Mouse (Mus musculus) hindbrain, postnatal 0 days (tissue): ENCODE data around the gene Fam98c. TPM values are rescaled to one million over a fixed set of nuclear protein-coding genes. Genes with fewer than 3 reads are reported as not detected.

Source experiments
- ATAC-seq: fragments of 200-750 bp; cut with Nextera tagmentation; 2 replicates; pipeline ENCODE4 v1.8.0; 2017; ENCODE audit warnings: mild to moderate bottlenecking, moderate TSS enrichment, moderate library complexity
- DNase-seq: peaks from one replicate; pipeline ENCODE4 v3.0.0-alpha.2; 2015; ENCODE audit warnings: low spot score
- H3K27ac ChIP-seq: fragments of 300-500 bp; sonication (generic); 2 replicates; pipeline ENCODE4 v1.5.1; 2014; ENCODE audit warnings: mild to moderate bottlenecking
- H3K27me3 ChIP-seq: fragments of 300-500 bp; sonication (generic); 2 replicates; pipeline ENCODE4 v1.6.1; 2014; ENCODE audit warnings: low read length, mixed read lengths; ENCODE audit not compliant: insufficient read depth
- H3K36me3 ChIP-seq: fragments of 300-500 bp; sonication (generic); 2 replicates; pipeline ENCODE4 v1.6.1; 2014; ENCODE audit warnings: low read length, mixed read lengths; ENCODE audit not compliant: insufficient read depth
- H3K4me1 ChIP-seq: fragments of 300-500 bp; sonication (generic); 2 replicates; pipeline ENCODE4 v1.6.1; 2014; ENCODE audit warnings: antibody characterized with exemption, low read length, mixed read lengths; ENCODE audit not compliant: insufficient read depth
- H3K4me2 ChIP-seq: fragments of 300-500 bp; sonication (generic); 2 replicates; pipeline ENCODE4 v1.6.1; 2014; ENCODE audit warnings: low read depth, mild to moderate bottlenecking, low read length, moderate library complexity, mixed read lengths
- H3K4me3 ChIP-seq: fragments of 300-500 bp; sonication (generic); 2 replicates; pipeline ENCODE4 v1.5.1; 2014; ENCODE audit warnings: low read length
- H3K9ac ChIP-seq: fragments of 300-500 bp; sonication (generic); replicated peaks from 2 replicates; pipeline ENCODE4 v1.6.1; 2014; ENCODE audit warnings: mild to moderate bottlenecking, low read length, moderate library complexity, mixed read lengths
- H3K9me3 ChIP-seq: fragments of 300-500 bp; sonication (generic); 2 replicates; pipeline ENCODE4 v1.6.1; 2016; ENCODE audit warnings: low read length, mixed read lengths
- CTCF ChIP-seq: IDR thresholded peaks from 2 replicates; pipeline ENCODE4 v1.5.1; 2016; ENCODE audit warnings: antibody characterized with exemption, control low read depth, low read depth
- WGBS: fragments of 180-500 bp; shearing (Covaris S2); extraction: QIAGEN DNeasy Blood & Tissue Kit; methylation state at CpG from one replicate; pipeline ENCODE4 v1.1.7; 2014; 5-methylcytosine and 5-hydroxymethylcytosine counted together
- polyA plus RNA-seq: library from polyadenylated mRNA; unstranded; fragments of >200 nt; fragmentation: Nextera tagmentation; extraction: Ambion mirVana; gene quantifications from 2 replicates; pipeline ENCODE4 v1.2.1, GENCODE M21; 2015
- total RNA-seq: library from RNA; depleted of rRNA; stranded (reverse); fragments of >200 nt; gene quantifications from 2 replicates; pipeline ENCODE4 v1.2.3, GENCODE M21; 2014

The Fam98c gene
- total and polyA plus RNA-seq, 2 experiments from 2014 or later: 48.7 to 54.3 TPM

- Histone ChIP-seq H3K27me3 (peaks cover 26% of the 10 kb centered on the region; the same call in 1 of the 2 replicates), H3K4me2 (peak overlapping the region; percentile 83), H3K27ac (peak overlapping the region; percentile 92), H3K9me3 (no peaks in the 10 kb centered on the region), H3K9ac (peak overlapping the region; percentile 78), H3K36me3 (peaks cover 20% of the 10 kb centered on the region), H3K4me3 (peak overlapping the region; percentile 80), H3K4me1 (peaks cover 12% of the 10 kb centered on the region)
- 1% methylated on average over 30 of the region's 39 CpGs for WGBS
- DNase-seq (peak; percentile 90), ATAC-seq (peak; percentile 88)
- no peak for TF ChIP-seq CTCF
These were observed 13.4 kb upstream of the Fam98c start for GRCm38 (mm10) chr7:29169231-29170065.

- peak overlapping the region; percentile 83 for H3K4me2 ChIP-seq
- peaks cover 12% of the 10 kb centered on the region for H3K4me1 ChIP-seq
- H3K27me3 ChIP-seq: peaks cover 21% of the 10 kb centered on the region; the same call in 1 of the 2 replicates
- peak; percentile 20; the same call in 1 of the 2 replicates for TF ChIP-seq CTCF
- peaks cover 16% of the 10 kb centered on the region; the same call in 1 of the 2 replicates for H3K36me3 ChIP-seq
- ATAC-seq (peak; percentile 18; the same call in 1 of the 2 replicates), DNase-seq (peak; percentile 75)
- H3K9ac ChIP-seq: peak overlapping the region; percentile 78
- under 1% methylated on average over 14 of the region's 14 CpGs for WGBS
- H3K27ac ChIP-seq: peak overlapping the region; percentile 92
- H3K4me3 ChIP-seq: peak overlapping the region; percentile 80
- no peaks in the 10 kb centered on the region for H3K9me3 ChIP-seq
These were observed 12.8 kb upstream of the Fam98c start for GRCm38 (mm10) chr7:29168791-29169230.

- Histone ChIP-seq H3K36me3 (peaks cover 10% of the 10 kb centered on the region; the same call in 1 of the 2 replicates), H3K4me1 (peaks cover 12% of the 10 kb centered on the region), H3K9ac (peak overlapping the region; percentile 78), H3K9me3 (no peaks in the 10 kb centered on the region), H3K27ac (peak overlapping the region; percentile 92), H3K4me3 (peak overlapping the region; percentile 80), H3K27me3 (peaks cover 15% of the 10 kb centered on the region; the same call in 1 of the 2 replicates), H3K4me2 (peak overlapping the region; percentile 83)
- WGBS: 3% methylated on average over 10 of the region's 10 CpGs
- DNase-seq: no peak
- no peak for TF ChIP-seq CTCF
- ATAC-seq: 0 out of 2 replicates have a peak, but pooled peaks have one; percentile 1
These were observed 12.2 kb upstream of the Fam98c start for GRCm38 (mm10) chr7:29168121-29168695.

- 17% methylated on average over 19 of the region's 19 CpGs for WGBS
These were observed 11.6 kb upstream of the Fam98c start for GRCm38 (mm10) chr7:29167656-29168055.

GRCm38 (mm10) chr7:29162750-29163525, 6.9 kb upstream of the Fam98c start:
- Histone ChIP-seq H3K4me1 (no peaks in the 10 kb centered on the region), H3K27ac (no peak overlapping the region), H3K36me3 (peaks cover 17% of the 10 kb centered on the region), H3K4me3 (no peak overlapping the region), H3K9ac (no peak overlapping the region), H3K4me2 (no peak overlapping the region), H3K9me3 (no peaks in the 10 kb centered on the region), H3K27me3 (no peaks in the 10 kb centered on the region)
- no peak for TF ChIP-seq CTCF
- WGBS: 32% methylated on average over 9 of the region's 9 CpGs
- ATAC-seq (no peak), DNase-seq (no peak)

More at GRCm38 (mm10) chr7:29167656-29168055, 11.6 kb upstream of the Fam98c start:
- DNase-seq (no peak), ATAC-seq (no peak)
- H3K27ac ChIP-seq: peak overlapping the region; percentile 92; the same call in 1 of the 2 replicates
- peaks cover 12% of the 10 kb centered on the region for H3K4me1 ChIP-seq
- peak overlapping the region; percentile 80 for H3K4me3 ChIP-seq
- H3K27me3 ChIP-seq: peaks cover 10% of the 10 kb centered on the region; the same call in 1 of the 2 replicates
- peak overlapping the region; percentile 78 for H3K9ac ChIP-seq
- TF ChIP-seq CTCF: no peak
- no peaks in the 10 kb centered on the region for H3K9me3 ChIP-seq
- peaks cover 9% of the 10 kb centered on the region; the same call in 1 of the 2 replicates for H3K36me3 ChIP-seq
- H3K4me2 ChIP-seq: peak overlapping the region; percentile 83

GRCm38 (mm10) chr7:29162294-29162693, 6.3 kb upstream of the Fam98c start:
- H3K27me3 ChIP-seq: no peaks in the 10 kb centered on the region
- H3K4me1 ChIP-seq: no peaks in the 10 kb centered on the region
- H3K9ac ChIP-seq: no peak overlapping the region
- no peak for DNase-seq
- no peak for TF ChIP-seq CTCF
- H3K4me3 ChIP-seq: no peak overlapping the region
- no peak for ATAC-seq
- peaks cover 17% of the 10 kb centered on the region for H3K36me3 ChIP-seq
- H3K9me3 ChIP-seq: no peaks in the 10 kb centered on the region
- 89% methylated on average over 5 of the region's 5 CpGs for WGBS
- H3K27ac ChIP-seq: no peak overlapping the region
- H3K4me2 ChIP-seq: no peak overlapping the region
